Mouse (Mus musculus) embryonic facial prominence, embryonic 10.5 days (tissue): ENCODE data around the gene Phactr1. TPM values are rescaled to one million over a fixed set of nuclear protein-coding genes. Genes with fewer than 3 reads are reported as not detected.

ENCODE experiments used
- DNase-seq: peaks from one replicate; pipeline ENCODE4 v3.0.0-alpha.2; 2017; ENCODE audit warnings: low spot score
- H3K27ac ChIP-seq: fragments of 300-500 bp; sonication (generic); replicated peaks from 2 replicates; pipeline ENCODE4 v1.5.1; 2016; ENCODE audit warnings: mild to moderate bottlenecking
- H3K27me3 ChIP-seq: fragments of 300-500 bp; sonication (generic); replicated peaks from 2 replicates; pipeline ENCODE4 v1.6.1; 2016; ENCODE audit warnings: low read depth, mild to moderate bottlenecking; ENCODE audit not compliant: poor library complexity, severe bottlenecking
- H3K36me3 ChIP-seq: fragments of 300-500 bp; sonication (generic); replicated peaks from 2 replicates; pipeline ENCODE4 v1.6.1; 2016; ENCODE audit warnings: mild to moderate bottlenecking, moderate library complexity
- H3K4me1 ChIP-seq: fragments of 300-500 bp; sonication (generic); 2 replicates; pipeline ENCODE4 v1.6.1; 2016
- H3K4me3 ChIP-seq: fragments of 300-500 bp; sonication (generic); 2 replicates; pipeline ENCODE4 v1.5.1; 2016; ENCODE audit warnings: mild to moderate bottlenecking, moderate library complexity
- H3K9me3 ChIP-seq: fragments of 300-500 bp; sonication (generic); 2 replicates; pipeline ENCODE4 v1.6.1; 2016; ENCODE audit warnings: mild to moderate bottlenecking
- WGBS: fragments of 180-500 bp; shearing (Covaris S2); methylation state at CpG from one replicate; pipeline ENCODE4 v1.1.7; 2016; 5-methylcytosine and 5-hydroxymethylcytosine counted together
- polyA plus RNA-seq: library from polyadenylated mRNA; unstranded; fragments of >200 nt; fragmentation: Nextera tagmentation; extraction: Ambion mirVana; gene quantifications from 2 replicates; pipeline ENCODE4 v1.2.1, GENCODE M21; 2016

Phactr1 gene
- polyA plus RNA-seq, 1 experiment from 2014 or later = 14.5 TPM

DNA sequence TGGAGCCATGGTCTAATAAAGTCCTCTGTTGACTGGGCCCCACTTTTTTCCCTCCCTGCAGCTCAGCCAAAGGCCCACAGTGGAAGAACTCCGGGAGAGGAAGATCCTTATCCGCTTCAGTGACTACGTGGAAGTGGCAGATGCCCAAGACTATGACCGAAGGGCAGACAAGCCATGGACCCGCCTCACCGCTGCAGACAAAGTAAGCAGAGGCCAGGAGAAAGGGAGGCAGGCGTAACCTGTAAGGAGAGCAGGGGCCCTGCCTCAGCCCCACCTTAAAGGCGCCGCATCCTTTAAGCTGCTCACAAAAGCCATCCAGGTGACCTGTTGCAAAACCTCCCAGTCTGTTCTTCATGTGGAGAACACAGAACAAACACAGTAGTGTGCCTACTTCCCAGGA, 452.4 kb downstream of the Phactr1 start:
- H3K36me3 ChIP-seq = peaks cover 4% of the 10 kb centered on the region; the same call in 1 of the 2 replicates
- H3K27ac ChIP-seq = peak overlapping the region; percentile 44; the same call in 1 of the 2 replicates
- H3K4me1 ChIP-seq = peaks cover 31% of the 10 kb centered on the region
- 73% methylated on average over 9 of the region's 9 CpGs for WGBS
- no peak overlapping the region for H3K4me3 ChIP-seq
- DNase-seq = no peak
- no peaks in the 10 kb centered on the region for H3K9me3 ChIP-seq
- H3K27me3 ChIP-seq = no peaks in the 10 kb centered on the region

- H3K9me3 ChIP-seq = no peaks in the 10 kb centered on the region
- H3K4me3 ChIP-seq = no peak overlapping the region
- peak overlapping the region; percentile 44; the same call in 1 of the 2 replicates for H3K27ac ChIP-seq
- peaks cover 31% of the 10 kb centered on the region for H3K4me1 ChIP-seq
- H3K27me3 ChIP-seq = no peaks in the 10 kb centered on the region
- H3K36me3 ChIP-seq = peaks cover 4% of the 10 kb centered on the region; the same call in 1 of the 2 replicates
- DNase-seq = no peak
- 83% methylated on average over 7 of the region's 7 CpGs for WGBS
These were observed 453.0 kb downstream of the Phactr1 start for GRCm38 (mm10) chr13:43133400-43133799.

DNA sequence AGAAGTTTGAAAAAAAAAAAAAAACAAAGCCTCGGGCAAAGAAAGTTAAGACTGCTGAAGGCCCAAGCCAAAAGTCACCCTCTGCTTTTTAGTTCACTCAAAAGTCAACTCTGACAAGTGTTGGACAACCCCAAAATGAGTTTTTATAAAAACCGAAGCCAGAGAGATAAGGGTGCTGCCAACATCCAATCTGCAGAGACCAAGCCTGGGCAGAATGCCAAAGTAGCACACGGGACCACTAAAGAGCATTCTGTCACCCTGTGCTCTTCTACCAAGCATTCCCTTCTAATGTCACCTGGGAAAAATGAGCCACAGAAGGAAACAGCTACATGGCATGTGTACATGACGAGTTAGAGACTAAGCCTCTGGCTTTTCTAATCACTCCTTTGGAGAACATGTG, 454.0 kb downstream of the Phactr1 start:
- Histone ChIP-seq H3K4me3 (no peak overlapping the region), H3K4me1 (peaks cover 28% of the 10 kb centered on the region), H3K27me3 (no peaks in the 10 kb centered on the region), H3K27ac (no peak overlapping the region), H3K9me3 (no peaks in the 10 kb centered on the region), H3K36me3 (peaks cover 4% of the 10 kb centered on the region; the same call in 1 of the 2 replicates)
- 88% methylated on average over 4 of the region's 4 CpGs for WGBS
- DNase-seq = no peak

- H3K4me1 ChIP-seq = peaks cover 17% of the 10 kb centered on the region
- DNase-seq = no peak
- WGBS = 75% methylated on average over 7 of the region's 7 CpGs
- no peaks in the 10 kb centered on the region for H3K27me3 ChIP-seq
- H3K9me3 ChIP-seq = no peaks in the 10 kb centered on the region
- no peak overlapping the region for H3K4me3 ChIP-seq
- H3K27ac ChIP-seq = no peak overlapping the region
- no peaks in the 10 kb centered on the region for H3K36me3 ChIP-seq
These were observed 464.4 kb downstream of the Phactr1 start for GRCm38 (mm10) chr13:43144720-43145418.

- WGBS = 63% methylated on average over 8 of the region's 8 CpGs
- no peak overlapping the region for H3K4me3 ChIP-seq
- H3K27ac ChIP-seq = no peak overlapping the region
- no peak for DNase-seq
- H3K9me3 ChIP-seq = no peaks in the 10 kb centered on the region
- H3K36me3 ChIP-seq = peaks cover 11% of the 10 kb centered on the region
- no peaks in the 10 kb centered on the region for H3K27me3 ChIP-seq
- peaks cover 21% of the 10 kb centered on the region for H3K4me1 ChIP-seq
These were observed 466.3 kb downstream of the Phactr1 start for GRCm38 (mm10) chr13:43146515-43147258.

- 73% methylated on average over 4 of the region's 4 CpGs for WGBS
- Histone ChIP-seq H3K4me1 (peaks cover 21% of the 10 kb centered on the region), H3K27ac (no peak overlapping the region), H3K36me3 (peaks cover 30% of the 10 kb centered on the region), H3K27me3 (no peaks in the 10 kb centered on the region), H3K4me3 (no peak overlapping the region), H3K9me3 (no peaks in the 10 kb centered on the region)
- no peak for DNase-seq
These were observed 468.3 kb downstream of the Phactr1 start for GRCm38 (mm10) chr13:43148692-43149091.

DNA sequence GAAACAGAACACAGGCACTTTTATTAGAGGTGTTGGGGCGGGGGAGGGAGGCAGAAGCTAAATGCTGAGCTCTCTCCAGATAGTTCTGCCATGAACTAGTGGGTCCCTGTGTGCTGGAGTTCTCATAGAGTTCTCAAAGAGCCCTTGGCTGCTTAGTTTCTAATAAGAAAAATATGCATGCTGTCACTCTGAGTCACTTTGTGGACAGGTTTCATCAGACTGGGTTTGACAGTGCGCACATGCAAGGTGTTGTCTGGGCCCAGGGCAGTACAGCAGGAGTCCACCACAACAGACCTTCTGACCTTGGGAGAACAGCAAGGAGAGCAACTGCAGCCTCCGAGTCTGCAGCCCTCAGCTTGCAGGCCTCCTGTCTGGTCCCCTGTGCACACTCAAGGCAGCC, 469.2 kb downstream of the Phactr1 start:
- Histone ChIP-seq H3K4me3 (no peak overlapping the region), H3K36me3 (peaks cover 40% of the 10 kb centered on the region), H3K9me3 (no peaks in the 10 kb centered on the region), H3K27me3 (no peaks in the 10 kb centered on the region), H3K27ac (no peak overlapping the region), H3K4me1 (peaks cover 21% of the 10 kb centered on the region)
- no peak for DNase-seq
- WGBS = 76% methylated on average over 3 of the region's 3 CpGs

GRCm38 (mm10) chr13:43152005-43152520, 471.6 kb downstream of the Phactr1 start:
- Histone ChIP-seq H3K36me3 (peaks cover 55% of the 10 kb centered on the region), H3K27me3 (no peaks in the 10 kb centered on the region), H3K4me3 (no peak overlapping the region), H3K9me3 (no peaks in the 10 kb centered on the region), H3K4me1 (peaks cover 12% of the 10 kb centered on the region), H3K27ac (no peak overlapping the region)
- no peak for DNase-seq
- WGBS = 92% methylated on average over 14 of the region's 14 CpGs

DNA sequence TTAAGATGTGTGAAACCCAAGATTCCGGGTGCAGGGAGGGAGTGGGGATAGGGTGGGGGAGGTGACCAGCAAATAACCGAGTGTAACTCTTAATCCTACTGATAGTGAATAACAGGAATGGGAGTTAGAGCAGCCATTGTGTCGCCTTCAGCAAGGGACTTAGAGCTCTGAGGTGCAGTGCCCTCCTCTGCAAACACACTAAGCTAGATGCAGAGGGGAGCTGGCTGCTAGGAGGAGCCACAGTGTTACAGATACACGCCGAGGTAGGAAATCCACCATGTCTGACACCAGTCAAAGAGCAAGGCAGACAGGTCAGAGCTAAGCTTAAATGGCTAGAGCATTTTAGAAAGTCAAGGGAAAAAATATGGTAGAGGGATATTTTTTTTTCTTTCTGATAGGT, 476.9 kb downstream of the Phactr1 start:
- Histone ChIP-seq H3K9me3 (no peaks in the 10 kb centered on the region), H3K36me3 (peaks cover 61% of the 10 kb centered on the region), H3K4me1 (peaks cover 8% of the 10 kb centered on the region), H3K27me3 (no peaks in the 10 kb centered on the region), H3K4me3 (no peak overlapping the region), H3K27ac (no peak overlapping the region)
- no peak for DNase-seq
- WGBS = 39% methylated on average over 5 of the region's 5 CpGs

- no peak overlapping the region for H3K27ac ChIP-seq
- peaks cover 60% of the 10 kb centered on the region for H3K36me3 ChIP-seq
- DNase-seq = no peak
- H3K9me3 ChIP-seq = no peaks in the 10 kb centered on the region
- peaks cover 8% of the 10 kb centered on the region for H3K4me1 ChIP-seq
- H3K4me3 ChIP-seq = no peak overlapping the region
- no peaks in the 10 kb centered on the region for H3K27me3 ChIP-seq
- WGBS = 51% methylated on average over 5 of the region's 5 CpGs
These were observed 477.9 kb downstream of the Phactr1 start for GRCm38 (mm10) chr13:43158281-43158680.

- 75% methylated on average over 3 of the region's 3 CpGs for WGBS
- Histone ChIP-seq H3K9me3 (no peaks in the 10 kb centered on the region), H3K27ac (no peak overlapping the region), H3K27me3 (no peaks in the 10 kb centered on the region), H3K4me3 (no peak overlapping the region), H3K36me3 (peaks cover 60% of the 10 kb centered on the region), H3K4me1 (peaks cover 8% of the 10 kb centered on the region)
- no peak for DNase-seq
These were observed 479.0 kb downstream of the Phactr1 start for GRCm38 (mm10) chr13:43159429-43159828.

GRCm38 (mm10) chr13:43167721-43168120, 487.3 kb downstream of the Phactr1 start:
- H3K4me3 ChIP-seq = no peak overlapping the region
- H3K4me1 ChIP-seq = peaks cover 12% of the 10 kb centered on the region
- DNase-seq = no peak
- 75% methylated on average over 9 of the region's 9 CpGs for WGBS
- no peaks in the 10 kb centered on the region for H3K27me3 ChIP-seq
- H3K27ac ChIP-seq = no peak overlapping the region
- no peaks in the 10 kb centered on the region for H3K9me3 ChIP-seq
- H3K36me3 ChIP-seq = peaks cover 33% of the 10 kb centered on the region
